Mouse (Mus musculus) lung, postnatal 25 days (tissue): ENCODE measurements at regions not wholly inside any gene's neighbourhood (a gene's known extent, or its start where the extent isn't known, plus 50 kb on each side); places are given as distances from the start of the nearest gene placed in this dataset.
"Not testable (repeated sequence)": the region's sequence is repeated elsewhere in the genome, so short reads cannot be mapped to it uniquely, and the experiment has no call there.

Experiments
- DNase-seq: peaks from one replicate; pipeline ENCODE4 v3.0.0; 2022; ENCODE audit warnings: low spot score

DNA sequence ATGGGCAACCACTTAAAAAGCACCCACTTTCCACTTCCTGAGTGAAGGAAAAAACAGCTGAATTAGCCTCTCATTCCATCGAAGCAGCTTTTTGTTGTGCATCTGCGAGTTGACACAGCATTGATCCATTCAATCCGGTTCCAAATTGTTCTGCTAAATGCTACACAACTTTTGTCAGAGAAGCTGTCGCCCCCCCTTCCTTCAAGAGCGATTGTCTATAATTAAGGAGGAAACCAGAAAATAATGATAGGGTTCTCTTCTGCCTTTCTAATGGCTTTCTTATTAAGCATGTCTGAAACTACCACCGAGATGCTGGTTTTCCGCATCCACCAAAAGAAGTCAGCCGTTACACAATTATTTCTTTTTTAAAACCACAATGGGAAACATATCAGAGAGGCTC is 183.2 kb upstream of the Gm10131 start:
- DNase-seq = no peak

- DNase-seq = no peak
Observed at GRCm38 (mm10) chr8:34290670-34291069, 179.1 kb upstream of the Gm10131 start.

DNA sequence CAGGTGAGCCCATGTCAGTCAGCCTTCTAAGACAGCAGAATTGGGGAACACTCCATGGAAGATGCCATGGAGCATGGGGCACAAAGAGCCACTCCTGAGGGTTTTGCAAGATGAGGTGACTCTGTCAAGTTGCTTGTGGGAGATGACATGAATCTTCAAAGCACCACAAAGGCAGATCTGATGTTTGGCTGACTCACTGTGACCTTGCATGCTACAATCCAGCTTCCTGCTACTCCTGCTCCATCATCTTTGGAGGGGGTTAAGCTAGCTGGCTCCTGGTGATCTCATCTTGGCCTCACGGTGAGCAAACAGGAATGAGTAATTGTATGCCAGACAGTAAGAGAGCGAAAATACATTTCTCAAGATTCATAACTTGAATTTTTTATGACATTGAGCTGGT is 176.3 kb upstream of the Gm10131 start:
- DNase-seq = no peak

DNA sequence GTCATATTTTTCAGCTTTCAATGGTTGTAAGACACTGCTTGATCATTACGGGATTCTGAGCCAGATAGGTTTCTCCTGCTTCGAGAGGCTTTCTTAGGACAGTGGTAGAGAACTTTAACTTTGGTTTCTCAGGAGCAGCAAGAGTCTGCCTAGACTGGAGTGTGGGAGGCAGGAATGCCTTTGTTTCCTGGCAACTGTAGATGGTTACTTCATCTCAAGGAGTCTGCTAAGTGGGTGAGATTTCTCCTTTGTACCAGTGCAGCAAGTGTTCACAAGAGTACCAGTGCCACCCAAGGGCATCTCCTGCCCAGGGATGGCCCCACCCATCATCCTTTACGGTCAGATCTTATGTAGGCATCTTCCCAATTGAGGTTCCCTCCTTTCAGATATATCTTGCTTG is 173.0 kb upstream of the Gm10131 start:
- peak; percentile 8 for DNase-seq

DNA sequence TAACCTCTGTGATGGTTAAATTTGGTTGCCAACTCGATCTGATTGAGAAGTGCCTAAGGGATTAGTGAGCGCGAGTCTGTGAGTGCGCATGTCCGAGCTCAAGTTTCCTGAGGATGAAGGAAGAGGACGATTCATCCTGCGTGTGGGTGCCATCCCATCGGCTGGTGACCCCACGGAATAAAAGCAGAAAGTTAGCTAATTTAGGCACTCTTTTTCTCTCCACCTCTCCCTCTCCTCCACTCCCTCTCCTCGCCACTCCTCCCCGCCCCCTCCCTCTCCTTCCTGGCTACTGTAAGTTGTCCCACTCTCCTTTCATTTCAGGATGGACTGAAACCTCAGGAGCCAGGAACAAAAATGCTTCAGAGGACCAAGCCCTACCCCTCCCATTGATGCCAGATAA is 168.9 kb upstream of the Gm10131 start:
- DNase-seq = no peak

DNA sequence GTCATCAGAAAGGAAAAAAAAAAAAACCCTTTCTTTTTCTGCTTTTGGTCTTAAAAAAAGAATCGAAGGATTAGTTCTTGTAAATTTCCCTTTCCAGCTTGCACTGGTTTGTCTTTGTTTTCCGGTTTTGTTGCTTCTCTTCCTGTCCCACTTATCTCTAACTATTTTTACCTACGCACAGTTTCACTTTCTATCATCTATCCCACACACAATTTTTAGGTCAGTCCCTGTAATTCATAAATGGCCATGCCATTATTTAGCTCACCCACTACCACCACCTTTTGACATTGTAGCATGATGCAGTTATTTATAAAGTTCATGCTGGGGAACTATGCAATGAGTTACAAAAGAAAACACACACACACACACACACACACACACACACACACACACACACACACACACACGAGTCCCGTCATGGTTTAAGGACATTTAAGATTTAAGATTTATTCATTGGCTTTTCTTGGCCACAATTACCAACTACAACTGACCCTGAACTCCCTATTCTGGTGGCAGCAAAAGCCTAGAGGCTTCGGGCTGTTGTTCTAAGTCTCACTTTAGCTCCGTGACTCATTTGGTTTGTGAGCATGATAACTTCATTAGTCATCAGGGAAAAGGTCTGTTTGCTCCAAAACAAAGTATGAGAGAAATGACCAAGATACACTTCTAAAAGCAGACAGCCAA is 164.6 kb upstream of the Gm10131 start:
- DNase-seq = no peak

- DNase-seq = not testable (repeated sequence)
Observed at GRCm38 (mm10) chr8:34274796-34275195, 163.3 kb upstream of the Gm10131 start.

DNA sequence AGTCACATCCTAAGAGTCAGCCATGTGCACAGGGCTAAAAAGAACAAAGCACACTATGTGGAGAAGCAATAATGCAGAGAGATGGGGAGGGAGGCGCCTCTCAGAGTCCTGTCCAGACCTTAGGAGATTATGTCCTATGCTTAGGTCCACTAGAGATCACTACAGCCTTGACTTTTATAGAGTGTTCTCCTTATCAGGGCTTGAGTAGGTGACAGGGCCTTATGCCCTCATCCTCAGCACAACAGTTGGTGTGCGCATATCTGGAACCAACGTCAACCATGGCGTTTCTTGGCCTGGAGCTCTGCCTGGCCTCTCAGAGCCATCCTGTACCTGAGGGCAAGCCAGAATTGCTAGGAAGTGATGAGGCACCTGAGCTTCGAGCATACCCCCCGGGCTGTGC is 162.6 kb upstream of the Gm10131 start:
- no peak for DNase-seq

DNA sequence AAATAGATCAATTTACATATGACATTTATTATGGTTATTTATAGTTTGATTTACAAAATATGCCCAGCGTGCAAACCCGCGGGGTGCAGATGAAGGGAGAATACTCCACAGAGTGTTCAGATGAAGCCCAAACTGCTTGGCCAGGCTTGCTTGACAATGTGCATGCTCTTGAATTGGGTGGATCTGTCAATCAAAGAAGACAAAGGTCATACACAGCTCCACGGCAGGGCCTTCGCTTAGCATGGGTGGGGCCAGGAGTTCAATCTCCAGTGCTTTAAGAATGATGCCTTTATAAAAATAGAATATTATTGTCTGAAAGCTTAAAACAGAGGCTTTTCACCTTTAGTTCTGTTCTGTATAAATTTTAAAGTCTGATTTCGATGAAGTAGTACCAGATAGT is 158.3 kb upstream of the Gm10131 start:
- no peak for DNase-seq

DNA sequence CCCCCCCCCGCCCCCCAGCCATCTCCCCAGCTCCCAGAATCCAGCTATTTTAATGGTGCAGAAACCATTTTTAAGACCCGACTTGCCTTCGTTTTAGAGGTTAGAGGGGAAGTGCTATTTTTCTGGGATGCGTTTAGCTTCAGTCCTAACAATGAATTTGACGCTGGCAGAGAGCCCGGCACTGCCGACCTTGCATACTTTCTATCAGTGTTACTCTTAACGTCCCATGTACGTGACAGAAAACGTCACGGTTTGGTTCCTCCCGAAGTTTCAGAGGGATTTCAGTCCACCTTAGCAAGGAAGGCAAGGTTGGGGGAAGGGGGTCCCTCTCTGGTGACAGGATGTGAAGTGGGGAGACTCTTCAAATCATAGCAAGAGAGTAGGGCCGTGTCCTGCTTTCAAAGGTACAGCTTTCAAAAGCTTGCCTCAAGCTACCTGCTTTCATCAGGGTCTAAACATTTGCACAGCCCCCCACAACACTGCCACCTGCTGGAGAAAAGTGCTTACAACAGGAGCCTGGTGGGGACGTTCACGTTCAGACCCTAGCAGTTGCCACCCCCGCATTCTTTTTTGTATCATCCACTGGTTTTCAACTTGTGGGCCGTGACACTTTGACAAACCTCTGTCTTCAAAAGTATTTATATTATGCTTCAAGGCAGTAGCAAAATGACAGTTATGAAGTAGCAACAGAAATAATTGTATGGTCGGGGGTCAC is 157.4 kb upstream of the Gm10131 start:
- DNase-seq = no peak

DNA sequence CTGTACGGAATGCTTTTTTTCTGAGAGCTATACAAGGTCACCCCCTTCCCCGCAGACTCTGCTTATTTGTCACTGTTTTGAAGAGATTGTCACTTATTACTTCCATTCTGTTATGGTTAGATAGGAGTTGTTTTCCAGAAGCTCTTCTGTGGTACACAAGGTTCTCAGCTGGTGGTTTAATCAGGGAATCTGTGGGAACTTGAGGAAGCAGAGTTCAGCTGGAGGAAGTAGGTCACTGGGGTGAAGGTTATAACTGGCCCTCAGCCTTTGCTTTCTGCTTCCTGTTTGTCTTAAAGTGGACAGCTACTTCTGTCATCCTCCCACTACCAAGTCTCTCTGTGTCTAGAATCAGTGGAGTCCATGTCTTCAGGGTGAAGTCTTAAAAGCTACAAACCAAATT is 143.4 kb upstream of the Gm10131 start:
- DNase-seq = peak; percentile 10

- DNase-seq = no peak
Observed at GRCm38 (mm10) chr8:34251934-34252333, 140.4 kb upstream of the Gm10131 start.

- DNase-seq = no peak
Observed at GRCm38 (mm10) chr8:34239346-34239900, 127.9 kb upstream of the Gm10131 start.

- DNase-seq = no peak
Observed at GRCm38 (mm10) chr8:34233705-34234104, 122.2 kb upstream of the Gm10131 start.

DNA sequence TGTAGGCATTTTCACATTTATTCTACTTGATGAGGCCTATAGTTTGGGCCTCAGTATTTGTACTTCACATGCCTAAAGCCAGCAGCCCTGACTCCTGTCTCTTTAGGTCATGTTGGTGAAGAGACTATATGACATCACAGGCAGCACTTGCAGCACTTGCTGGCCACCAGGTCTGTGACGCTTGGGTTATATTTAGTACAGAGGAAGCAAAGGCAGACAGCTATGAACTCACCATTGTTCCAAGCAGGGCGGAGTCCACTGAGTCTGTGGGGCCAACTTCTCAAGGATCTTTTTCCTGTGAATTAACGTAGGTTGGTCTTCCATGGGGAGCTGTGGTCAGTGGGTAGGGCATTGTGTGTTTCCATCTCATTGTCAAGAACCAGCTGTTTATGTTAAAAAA is 117.9 kb upstream of the Gm10131 start:
- peak; percentile 52 for DNase-seq

DNA sequence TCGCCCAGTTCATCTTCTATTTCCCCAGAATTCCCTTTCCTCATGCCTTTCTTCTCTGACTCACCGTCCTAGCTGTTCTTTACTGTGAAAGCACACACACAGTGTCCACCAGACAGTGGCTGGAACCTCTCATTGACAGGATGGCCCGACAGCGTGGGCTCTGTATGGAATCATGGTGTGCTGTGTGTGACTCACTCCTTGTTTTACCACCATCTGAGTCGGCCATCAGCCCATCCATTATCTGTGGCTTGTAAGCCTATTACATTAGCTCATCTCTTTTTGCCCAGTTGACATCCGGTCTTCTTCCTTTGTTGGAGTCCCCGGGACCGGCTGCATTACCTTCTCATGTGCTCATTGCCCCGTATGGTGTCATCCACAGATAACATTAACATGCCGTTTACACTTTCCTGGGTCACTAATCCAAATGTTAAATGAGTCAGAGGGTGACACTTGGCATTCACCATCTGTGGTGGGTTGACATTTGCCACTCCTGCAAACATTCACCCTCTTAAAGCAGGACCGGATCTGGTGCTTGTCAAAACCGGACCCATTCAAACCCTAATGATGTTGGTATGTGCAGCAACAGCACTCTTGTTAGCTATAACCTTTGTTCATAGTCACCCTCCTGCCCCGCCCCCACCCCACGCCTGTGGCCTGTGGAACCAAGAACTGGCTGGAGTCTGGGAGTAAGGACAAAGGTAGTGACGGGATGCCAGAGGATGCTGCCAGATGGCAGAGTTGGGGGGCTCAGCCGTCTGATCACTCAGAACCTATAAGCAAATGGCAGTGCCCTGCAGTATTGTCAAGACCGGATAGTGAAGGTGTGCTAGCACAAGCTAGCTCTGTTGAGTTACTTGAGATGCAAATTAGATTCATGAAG is 113.7 kb upstream of the Gm10131 start:
- DNase-seq = no peak

GRCm38 (mm10) chr8:34222187-34222586 is 110.7 kb upstream of the Gm10131 start:
- no peak for DNase-seq
